Mouse (Mus musculus): ENCODE data around the gene Rap1gap2. TPM values are rescaled to one million over a fixed set of nuclear protein-coding genes. Genes with fewer than 3 reads are reported as not detected.

The Rap1gap2 gene
- total RNA-seq, 4 experiments from 2014 or later = 8.2 to 19.6 (median 12.7) TPM

DNA sequence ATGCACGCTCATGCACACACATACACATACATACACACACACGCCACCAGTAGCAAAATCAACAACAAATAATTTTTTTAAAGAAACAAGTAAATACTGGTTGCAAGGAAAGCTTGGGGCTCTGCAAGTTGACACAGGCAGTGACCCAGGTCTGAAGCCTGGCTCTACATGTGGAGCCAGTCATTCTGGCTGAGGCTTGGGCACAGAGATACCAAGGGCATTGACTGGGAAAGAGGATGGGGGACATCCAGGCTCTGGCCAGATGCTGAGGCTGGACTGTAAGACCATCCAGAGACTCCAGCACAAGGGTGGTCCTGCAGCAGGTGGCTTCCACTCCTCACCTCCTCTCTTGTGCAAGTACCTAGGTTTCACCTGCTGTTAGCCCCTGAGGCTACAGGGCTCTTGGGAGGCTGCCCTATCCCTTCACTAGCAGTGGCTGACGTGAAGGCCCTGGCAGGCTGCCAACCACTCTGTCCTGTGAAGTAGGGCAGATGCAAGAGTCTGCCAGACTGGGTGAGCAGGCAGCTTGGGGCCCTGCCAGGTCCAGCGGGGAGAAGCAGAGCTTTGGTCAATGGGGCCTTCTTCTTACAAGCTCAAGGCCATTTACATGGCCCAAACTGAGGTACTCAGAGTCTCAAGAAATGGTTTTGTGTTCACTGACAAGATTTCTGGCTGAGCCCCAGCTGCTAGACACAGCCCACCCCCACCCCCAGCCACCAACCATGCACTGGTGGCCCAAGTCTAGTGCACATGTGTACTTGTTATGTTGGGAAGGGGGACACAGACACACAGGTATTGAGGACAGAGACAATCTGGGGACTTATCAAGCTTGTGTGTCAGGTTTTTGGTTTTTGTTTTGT is 201.9 kb downstream of the Rap1gap2 start:
- DNase-seq = peak; percentile 94

GRCm38 (mm10) chr11:74405201-74405600 is 205.5 kb downstream of the Rap1gap2 start:
- no peak for DNase-seq

DNA sequence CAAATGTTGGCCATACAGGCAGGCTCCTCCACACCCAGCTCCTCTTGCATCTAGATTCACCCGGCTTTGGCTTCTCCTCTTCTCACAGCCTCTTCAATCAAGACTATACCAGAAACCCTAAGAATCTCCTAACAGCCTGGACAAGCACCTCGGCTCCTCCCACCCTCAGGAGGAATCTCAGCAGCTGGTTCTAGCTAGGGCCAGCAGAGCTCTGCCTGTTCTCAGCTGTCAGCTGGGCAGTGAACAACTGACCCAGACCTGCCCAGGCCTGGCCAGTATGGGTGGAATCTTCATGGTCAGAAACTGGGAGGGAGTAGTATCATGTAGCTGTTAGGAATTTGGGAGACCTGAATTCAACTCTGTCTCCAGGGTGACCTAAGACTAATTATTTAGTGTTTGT is 206.5 kb downstream of the Rap1gap2 start:
- no peak for DNase-seq

DNA sequence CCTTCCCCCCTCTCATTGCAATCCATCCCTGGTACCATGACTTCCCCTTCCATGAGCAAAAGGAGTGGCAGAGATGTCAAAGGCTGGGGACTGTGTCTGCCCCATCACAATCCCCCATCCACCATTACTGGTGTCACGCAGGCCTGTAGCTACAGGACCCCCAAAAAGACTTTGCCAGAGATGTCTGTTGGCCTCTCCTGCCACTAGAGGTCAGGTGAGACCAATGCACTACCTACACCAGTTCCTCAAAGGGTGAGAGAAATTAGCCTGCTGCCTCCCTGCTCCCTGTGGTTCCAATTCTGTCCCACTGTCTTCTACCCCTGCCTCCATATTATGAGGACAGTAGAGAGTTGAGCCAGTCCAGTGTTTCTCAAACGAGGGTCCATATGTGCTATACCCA is 208.6 kb downstream of the Rap1gap2 start:
- no peak for DNase-seq

DNA sequence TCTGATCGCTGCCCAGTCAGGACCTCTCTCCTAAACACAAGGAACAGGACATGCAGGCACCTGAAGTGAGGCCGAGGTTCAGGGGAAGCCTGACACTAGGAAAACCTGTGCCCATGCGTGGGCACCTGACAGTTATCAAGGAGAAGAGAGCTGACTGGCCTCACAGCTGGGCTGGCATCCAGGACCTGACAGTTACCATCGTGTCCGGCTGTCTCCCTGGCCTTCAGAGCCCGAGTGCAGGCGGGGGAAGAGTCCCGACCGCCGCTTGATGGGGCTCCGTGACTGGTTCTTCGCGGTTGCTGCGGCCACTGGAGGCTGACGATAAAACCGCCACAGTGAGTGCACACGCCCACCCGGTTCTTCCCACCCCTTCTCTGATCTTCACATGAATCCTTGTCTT is 215.1 kb downstream of the Rap1gap2 start:
- DNase-seq = peak; percentile 37

- DNase-seq = peak; percentile 60
Observed at GRCm38 (mm10) chr11:74393489-74393888, 217.2 kb downstream of the Rap1gap2 start.

DNA sequence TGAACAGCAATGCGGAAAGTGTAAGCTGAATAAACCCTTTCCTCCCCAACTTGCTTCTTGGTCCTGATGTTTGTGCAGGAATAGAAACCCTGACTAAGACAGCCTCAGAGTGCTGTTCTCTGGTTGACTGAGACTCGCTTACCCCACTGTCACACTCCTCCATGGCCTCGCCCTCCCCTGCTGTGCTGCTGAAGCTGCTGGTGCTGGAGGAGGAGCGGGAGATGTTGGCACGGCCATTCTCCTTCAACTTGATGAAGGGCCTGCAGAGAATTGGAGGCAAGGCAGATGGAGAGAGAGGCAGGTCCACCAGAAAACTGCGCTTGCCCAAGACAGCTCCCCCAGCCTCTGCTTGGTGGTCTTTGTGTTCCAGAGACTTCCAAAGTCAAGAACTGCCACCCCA is 217.8 kb downstream of the Rap1gap2 start:
- DNase-seq = no peak

DNA sequence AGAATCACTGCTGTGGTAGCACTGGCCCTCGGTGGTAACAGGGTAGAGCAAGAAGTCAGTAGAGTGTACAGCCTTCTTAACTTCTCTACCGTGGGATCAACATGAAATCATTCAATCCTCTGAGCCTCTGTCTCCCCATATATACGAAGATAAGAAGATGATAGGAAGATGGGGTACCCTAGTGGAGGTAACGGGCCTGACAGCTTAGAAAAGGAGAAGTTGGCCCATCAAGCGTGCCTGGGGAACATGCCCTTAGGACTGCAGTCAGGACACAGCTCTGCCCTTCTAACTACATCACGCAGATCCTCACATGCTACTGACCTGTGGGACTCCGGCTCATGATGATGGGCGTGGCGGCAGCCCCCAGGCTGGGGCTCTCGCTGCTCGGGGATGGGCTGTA is 218.8 kb downstream of the Rap1gap2 start:
- DNase-seq = no peak

DNA sequence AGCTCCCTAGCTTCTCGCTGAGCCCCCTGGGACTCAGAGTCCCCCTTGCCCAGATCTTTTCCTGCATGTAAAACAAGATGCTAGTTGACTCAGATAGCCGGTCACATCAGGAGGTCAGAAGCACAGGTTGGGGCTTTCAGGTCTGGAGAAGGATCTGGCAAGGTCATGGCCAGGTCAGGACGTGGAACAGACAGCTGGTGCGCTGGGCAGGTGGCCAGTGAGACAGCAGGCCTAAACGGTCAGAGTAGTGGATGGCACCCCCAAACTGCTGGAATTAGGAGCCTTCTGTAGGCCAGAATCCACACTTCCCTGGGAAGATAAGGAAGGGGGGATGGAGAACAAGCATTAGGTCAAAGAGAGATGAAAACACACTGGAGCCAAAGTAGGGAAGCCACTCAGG is 223.5 kb downstream of the Rap1gap2 start:
- DNase-seq = no peak

DNA sequence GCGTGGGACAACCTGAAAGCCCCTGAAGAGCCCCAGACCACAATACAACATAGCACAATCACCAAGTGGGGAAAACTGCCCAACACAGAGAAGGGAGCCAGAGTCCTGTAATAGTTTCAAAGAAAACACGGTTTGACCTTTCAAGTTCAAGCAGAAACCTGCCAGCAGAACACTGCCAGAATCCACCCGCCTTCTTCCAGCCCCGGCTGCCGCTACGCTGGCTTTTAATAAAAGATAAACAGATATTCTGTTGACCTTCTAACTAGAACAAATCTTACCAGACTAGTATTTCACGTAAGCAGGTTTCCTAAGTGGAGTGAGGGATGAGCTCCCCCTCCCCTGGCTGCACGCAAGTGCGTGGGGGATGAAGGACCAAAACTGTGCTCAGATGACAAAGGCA is 225.0 kb downstream of the Rap1gap2 start:
- DNase-seq = no peak

DNA sequence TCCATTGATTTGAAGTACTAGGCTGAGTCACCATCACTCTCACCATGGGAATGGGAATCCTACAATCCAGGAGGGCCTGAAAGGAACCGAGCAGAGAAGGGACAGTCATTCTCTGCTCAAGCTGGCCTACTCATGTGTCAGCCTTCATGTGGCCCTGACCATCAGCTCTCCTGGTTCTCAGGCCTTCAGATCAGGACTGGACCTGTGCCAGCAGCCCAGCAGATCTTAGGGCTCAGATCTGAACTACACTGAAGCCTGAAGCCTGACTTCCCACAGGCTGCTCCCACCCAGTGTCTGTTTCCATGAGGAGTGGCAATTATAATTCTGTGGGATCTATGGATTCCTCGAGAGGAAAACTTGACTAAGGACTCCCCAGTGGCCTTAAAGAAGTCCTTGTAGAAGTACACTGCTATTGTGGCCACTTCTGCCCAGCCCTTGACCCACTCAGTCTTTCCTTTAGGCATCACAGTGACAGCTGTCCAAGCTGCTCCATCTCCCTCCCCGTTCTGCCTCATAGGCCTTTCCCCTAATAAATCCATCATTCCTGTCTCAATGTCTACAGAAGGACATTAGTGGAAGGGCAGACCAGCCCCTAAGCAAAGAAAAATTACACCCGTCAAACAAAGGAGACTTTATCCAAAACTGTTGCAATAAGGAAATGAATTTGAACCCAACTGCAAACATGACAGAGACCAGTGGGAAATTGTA is 231.4 kb downstream of the Rap1gap2 start:
- no peak for DNase-seq

GRCm38 (mm10) chr11:74376847-74377246 is 233.9 kb downstream of the Rap1gap2 start:
- no peak for DNase-seq

GRCm38 (mm10) chr11:74371393-74372100 is 239.2 kb downstream of the Rap1gap2 start:
- no peak for DNase-seq

DNA sequence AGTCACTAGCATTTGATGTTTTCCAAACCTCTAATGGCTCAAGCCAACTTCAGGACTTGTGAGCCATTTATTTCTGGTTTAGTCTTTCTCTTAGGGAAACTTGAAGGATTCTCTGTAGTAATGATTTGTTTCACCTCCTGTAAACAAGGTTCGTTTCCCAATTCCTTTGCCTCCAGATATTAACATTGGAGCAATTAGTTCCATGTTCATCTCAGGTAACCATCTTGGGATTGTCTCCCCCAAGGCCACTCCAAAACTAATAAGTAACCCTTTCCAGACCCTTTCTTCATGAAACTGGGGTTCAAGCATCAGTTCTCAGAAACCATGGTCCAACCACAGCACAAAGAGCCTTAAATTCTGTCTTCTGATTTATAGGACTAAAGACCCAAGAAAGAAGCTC is 248.9 kb downstream of the Rap1gap2 start, which contains the start of gene Olfr412:
Olfr412 (plus strand) TSS at position 301 of the 400 bp plus-strand sequence.
- no peak for DNase-seq

- DNase-seq = no peak
Observed at GRCm38 (mm10) chr11:74352550-74352949, 258.2 kb downstream of the Rap1gap2 start, which contains the start of gene Olfr411. Olfr411 (minus strand) TSS chr11:74352650.

GRCm38 (mm10) chr11:74337931-74338330 is 272.8 kb downstream of the Rap1gap2 start, which contains the start of gene Olfr410:
Olfr410 (minus strand) TSS chr11:74338031.
- DNase-seq = no peak

Other genes starting within 250 kb of the Rap1gap2 start
- gene Olfr412, start 248.8 kb downstream of the Rap1gap2 start, total RNA-seq (2022) = not detected
- gene Ccdc92b, start 8.7 kb upstream of the Rap1gap2 start, total RNA-seq (2022) = 1 to 10 TPM; 3.9 to 7.0 (median 4.5) TPM
- gene Cluh, start 38.6 kb upstream of the Rap1gap2 start, total RNA-seq (2022) = 100 to 1,000 TPM; 198 to 241 (median 220) TPM
- gene Pafah1b1, start 113.8 kb upstream of the Rap1gap2 start, total RNA-seq (2022) = 100 to 1,000 TPM; 124 to 194 (median 185) TPM
- gene Mettl16, start 159.9 kb upstream of the Rap1gap2 start, total RNA-seq (2022) = 10 to 100 TPM; 31.9 to 36.6 (median 33.9) TPM
- 10 to 100 TPM; 24.4 to 36.0 (median 27.1) TPM for gene Mnt, start 220.0 kb upstream of the Rap1gap2 start, total RNA-seq (2022)